Mouse (Mus musculus): ENCODE measurements around the gene Abhd14b. TPM values are rescaled to one million over a fixed set of nuclear protein-coding genes. Genes with fewer than 3 reads are reported as not detected.

The Abhd14b gene
- 0.64 and 1.4 TPM in 2 replicates for total RNA-seq (2023)

GRCm38 (mm10) chr9:106447348-106447747 is at the start of gene Abhd14b, which contains the start of gene Abhd14a:
Abhd14b (plus strand) TSS chr9:106447459.
Abhd14a (minus strand) TSS chr9:106447678.

GRCm38 (mm10) chr9:106429221-106430014 is 17.8 kb upstream of the Abhd14b start, which contains the start of gene Rpl29:
Rpl29 (plus strand) TSS chr9:106429454.

GRCm38 (mm10) chr9:106453271-106454070 is 6.2 kb downstream of the Abhd14b start, which contains the start of gene Pcbp4:
Pcbp4 (plus strand) TSS chr9:106453291.

GRCm38 (mm10) chr9:106465571-106466200 is 18.4 kb downstream of the Abhd14b start, which contains the start of gene Gpr62:
Gpr62 (minus strand) TSS chr9:106465938.

GRCm38 (mm10) chr9:106475663-106476001 is 28.4 kb downstream of the Abhd14b start, which contains the start of gene Rrp9:
Rrp9 (plus strand) TSS chr9:106475963.

GRCm38 (mm10) chr9:106476924-106477484 is 29.7 kb downstream of the Abhd14b start, which contains the start of gene Parp3:
Parp3 (minus strand) TSS chr9:106476949.

GRCm38 (mm10) chr9:106499667-106500066 is 52.4 kb downstream of the Abhd14b start, which contains the start of gene Iqcf1:
Iqcf1 (plus strand) TSS chr9:106499967.

Other genes with a start within 250 kb of the Abhd14b start
- gene Ppm1m, start 247.7 kb upstream of the Abhd14b start, total RNA-seq (2023) = 119 and 163 TPM in 2 replicates
- 159 and 176 TPM in 2 replicates for gene Twf2, start 244.4 kb upstream of the Abhd14b start, total RNA-seq (2023)
- gene Tlr9, start 224.9 kb upstream of the Abhd14b start, total RNA-seq (2023) = 8.3 and 11.3 TPM in 2 replicates
- 172 and 178 TPM in 2 replicates for gene Alas1, start 198.8 kb upstream of the Abhd14b start, total RNA-seq (2023)
- 11.9 and 16.4 TPM in 2 replicates for gene Poc1a, start 166.4 kb upstream of the Abhd14b start, total RNA-seq (2023)
- gene Dusp7, start 78.8 kb upstream of the Abhd14b start, total RNA-seq (2023) = 13.4 and 16.1 TPM in 2 replicates
- gene Rpl29, start 18.0 kb upstream of the Abhd14b start, total RNA-seq (2023) = 169 and 281 TPM in 2 replicates
- 3.3 and 4.2 TPM in 2 replicates for gene Acy1, start 9.1 kb upstream of the Abhd14b start, total RNA-seq (2023)
- 0.44 and 2.3 TPM in 2 replicates for gene Abhd14a, start 219 bp downstream of the Abhd14b start, total RNA-seq (2023)
- 1.1 and 3.5 TPM in 2 replicates for gene Pcbp4, start 5.8 kb downstream of the Abhd14b start, total RNA-seq (2023)
- not detected in 2 replicates for gene Gpr62, start 18.5 kb downstream of the Abhd14b start, total RNA-seq (2023)
- 8.6 and 15.7 TPM in 2 replicates for gene Rrp9, start 28.5 kb downstream of the Abhd14b start, total RNA-seq (2023)
- gene Parp3, start 29.5 kb downstream of the Abhd14b start, total RNA-seq (2023) = 15.4 and 16.6 TPM in 2 replicates
- not detected in 2 replicates for gene Iqcf1, start 52.5 kb downstream of the Abhd14b start, total RNA-seq (2023)
- not detected in 2 replicates for gene Iqcf5, start 67.1 kb downstream of the Abhd14b start, total RNA-seq (2023)
- gene Iqcf3, start 114.2 kb downstream of the Abhd14b start, total RNA-seq (2023) = not detected in 2 replicates
- gene Iqcf4, start 123.5 kb downstream of the Abhd14b start, total RNA-seq (2023) = not detected in 2 replicates
- gene Iqcf6, start 179.1 kb downstream of the Abhd14b start, total RNA-seq (2023) = not detected in 2 replicates
- gene Grm2, start 208.6 kb downstream of the Abhd14b start, total RNA-seq (2023) = not detected in 2 replicates
- 8.1 and 9.6 TPM in 2 replicates for gene Tex264, start 238.5 kb downstream of the Abhd14b start, total RNA-seq (2023)